Mouse (Mus musculus) lung, embryonic 15.5 days (tissue): ENCODE data around the gene Slc4a3. TPM values are rescaled to one million over a fixed set of nuclear protein-coding genes. Genes with fewer than 3 reads are reported as not detected.

ENCODE experiments used
- ATAC-seq: fragments of 200-750 bp; cut with Nextera tagmentation; 2 replicates; pipeline ENCODE4 v1.8.0; 2017; ENCODE audit warnings: moderate number of reproducible peaks, borderline replicate concordance; ENCODE audit not compliant: low FRiP score, low TSS enrichment; ENCODE audit errors: extremely low read depth
- H3K27ac ChIP-seq: fragments of 300-500 bp; sonication (generic); 2 replicates; pipeline ENCODE4 v1.5.1; 2015; ENCODE audit warnings: moderate library complexity, mild to moderate bottlenecking, inconsistent platforms
- H3K27me3 ChIP-seq: fragments of 300-500 bp; sonication (generic); 2 replicates; pipeline ENCODE4 v1.6.1; 2015; ENCODE audit warnings: inconsistent platforms
- H3K36me3 ChIP-seq: fragments of 300-500 bp; sonication (generic); 2 replicates; pipeline ENCODE4 v1.6.1; 2015; ENCODE audit warnings: inconsistent platforms
- H3K4me1 ChIP-seq: fragments of 300-500 bp; sonication (generic); 2 replicates; pipeline ENCODE4 v1.6.1; 2015; ENCODE audit warnings: inconsistent platforms
- H3K4me2 ChIP-seq: fragments of 300-500 bp; sonication (generic); 2 replicates; pipeline ENCODE4 v1.6.1; 2015; ENCODE audit warnings: inconsistent platforms, mild to moderate bottlenecking, moderate library complexity
- H3K4me3 ChIP-seq: fragments of 300-500 bp; sonication (generic); 2 replicates; pipeline ENCODE4 v1.5.1; 2015; ENCODE audit warnings: mild to moderate bottlenecking, inconsistent platforms
- H3K9ac ChIP-seq: fragments of 300-500 bp; sonication (generic); 2 replicates; pipeline ENCODE4 v1.6.1; 2015; ENCODE audit warnings: inconsistent platforms
- H3K9me3 ChIP-seq: fragments of 300-500 bp; sonication (generic); 2 replicates; pipeline ENCODE4 v1.6.1; 2016; ENCODE audit warnings: inconsistent platforms
- WGBS: fragments of 180-500 bp; shearing (Covaris S2); methylation state at CpG from one replicate; pipeline ENCODE4 v1.1.7; 2015; 5-methylcytosine and 5-hydroxymethylcytosine counted together
- polyA plus RNA-seq: library from polyadenylated mRNA; unstranded; fragments of >200 nt; fragmentation: Nextera tagmentation; extraction: Ambion mirVana; gene quantifications from 2 replicates; pipeline ENCODE4 v1.2.1, GENCODE M21; 2015

Slc4a3 gene
- polyA plus RNA-seq, result 11.3 and 13.2 TPM in 2 replicates

- peak within 1 kb of the TSS; percentile 73 for H3K4me3 ChIP-seq
- peak; percentile 82 for ATAC-seq
- H3K9me3 ChIP-seq, result no peaks in the 10 kb centered on the region
- H3K36me3 ChIP-seq, result no peaks in the 10 kb centered on the region
- peaks cover 5% of the 10 kb centered on the region; the same call in 1 of the 2 replicates for H3K27me3 ChIP-seq
- peak within 1 kb of the TSS; percentile 65 for H3K27ac ChIP-seq
- peaks cover 11% of the 10 kb centered on the region for H3K4me1 ChIP-seq
- 2% methylated on average over 54 of the region's 64 CpGs for WGBS
- H3K9ac ChIP-seq, result peak within 1 kb of the TSS; percentile 78
- peak within 1 kb of the TSS; percentile 83 for H3K4me2 ChIP-seq
These were observed at the start of gene Slc4a3 for GRCm38 (mm10) chr1:75545965-75546956. Gene Slc4a3, plus strand, starts transcription at chr1:75546266.

- Histone ChIP-seq H3K4me1 (peaks cover 7% of the 10 kb centered on the region), H3K9me3 (no peaks in the 10 kb centered on the region), H3K4me3 (no peak overlapping the region), H3K9ac (no peak overlapping the region), H3K36me3 (peaks cover 78% of the 10 kb centered on the region), H3K4me2 (no peak overlapping the region), H3K27ac (no peak overlapping the region), H3K27me3 (no peaks in the 10 kb centered on the region)
- 77% methylated on average over 4 of the region's 4 CpGs for WGBS
- no peak for ATAC-seq
These were observed 47.2 kb upstream of the Slc4a3 start for GRCm38 (mm10) chr1:75498897-75499296.

- Histone ChIP-seq H3K4me3 (no peak overlapping the region), H3K9me3 (no peaks in the 10 kb centered on the region), H3K4me1 (peaks cover 12% of the 10 kb centered on the region), H3K9ac (no peak overlapping the region), H3K4me2 (no peak overlapping the region), H3K27me3 (no peaks in the 10 kb centered on the region), H3K36me3 (peaks cover 81% of the 10 kb centered on the region), H3K27ac (no peak overlapping the region)
- no peak for ATAC-seq
- WGBS, result 73% methylated on average over 7 of the region's 7 CpGs
These were observed 46.6 kb upstream of the Slc4a3 start for GRCm38 (mm10) chr1:75499441-75499840.

- WGBS, result 93% methylated on average over 9 of the region's 9 CpGs
- Histone ChIP-seq H3K36me3 (peaks cover 67% of the 10 kb centered on the region), H3K9me3 (no peaks in the 10 kb centered on the region), H3K27me3 (no peaks in the 10 kb centered on the region), H3K4me1 (peaks cover 25% of the 10 kb centered on the region), H3K4me2 (no peak overlapping the region), H3K27ac (no peak overlapping the region), H3K4me3 (no peak overlapping the region), H3K9ac (no peak overlapping the region)
- no peak for ATAC-seq
These were observed 44.2 kb upstream of the Slc4a3 start for GRCm38 (mm10) chr1:75501905-75502304.

- Histone ChIP-seq H3K9ac (no peak overlapping the region), H3K4me3 (no peak overlapping the region), H3K27ac (no peak overlapping the region), H3K4me2 (peak overlapping the region; percentile 79), H3K27me3 (no peaks in the 10 kb centered on the region), H3K9me3 (no peaks in the 10 kb centered on the region), H3K36me3 (peaks cover 56% of the 10 kb centered on the region), H3K4me1 (peaks cover 31% of the 10 kb centered on the region)
- ATAC-seq, result no peak
- WGBS, result 85% methylated on average over 25 of the region's 25 CpGs
These were observed 43.0 kb upstream of the Slc4a3 start for GRCm38 (mm10) chr1:75502945-75503650.

- no peaks in the 10 kb centered on the region for H3K27me3 ChIP-seq
- WGBS, result 71% methylated on average over 23 of the region's 23 CpGs
- H3K27ac ChIP-seq, result no peak overlapping the region
- H3K9me3 ChIP-seq, result no peaks in the 10 kb centered on the region
- H3K4me3 ChIP-seq, result peak overlapping the region; percentile 7; the same call in 1 of the 2 replicates
- no peak for ATAC-seq
- peaks cover 31% of the 10 kb centered on the region for H3K4me1 ChIP-seq
- peaks cover 51% of the 10 kb centered on the region for H3K36me3 ChIP-seq
- H3K4me2 ChIP-seq, result peak overlapping the region; percentile 79
- no peak overlapping the region for H3K9ac ChIP-seq
These were observed 42.5 kb upstream of the Slc4a3 start for GRCm38 (mm10) chr1:75503651-75503980.

- Histone ChIP-seq H3K4me1 (peaks cover 31% of the 10 kb centered on the region), H3K4me3 (peak overlapping the region; percentile 79), H3K4me2 (peak overlapping the region; percentile 79), H3K36me3 (peaks cover 42% of the 10 kb centered on the region), H3K27me3 (no peaks in the 10 kb centered on the region), H3K27ac (peak overlapping the region; percentile 98), H3K9ac (peak overlapping the region; percentile 99), H3K9me3 (no peaks in the 10 kb centered on the region)
- no peak for ATAC-seq
- 43% methylated on average over 9 of the region's 9 CpGs for WGBS
These were observed 41.6 kb upstream of the Slc4a3 start for GRCm38 (mm10) chr1:75504256-75505045.

GRCm38 (mm10) chr1:75505159-75505955, 40.7 kb upstream of the Slc4a3 start:
- under 1% methylated on average over 84 of the region's 84 CpGs for WGBS
- Histone ChIP-seq H3K27ac (peak overlapping the region; percentile 98), H3K9ac (peak overlapping the region; percentile 99), H3K4me2 (peak overlapping the region; percentile 79), H3K4me3 (peak overlapping the region; percentile 79), H3K27me3 (no peaks in the 10 kb centered on the region), H3K4me1 (peaks cover 34% of the 10 kb centered on the region), H3K36me3 (peaks cover 33% of the 10 kb centered on the region), H3K9me3 (no peaks in the 10 kb centered on the region)
- ATAC-seq, result peak; percentile 43

GRCm38 (mm10) chr1:75505956-75506831, 39.9 kb upstream of the Slc4a3 start, which contains the start of gene Obsl1:
Gene Obsl1, minus strand, starts transcription at chr1:75506452.
- peak within 1 kb of the TSS; percentile 79 for H3K4me3 ChIP-seq
- peak within 1 kb of the TSS; percentile 99 for H3K9ac ChIP-seq
- H3K4me2 ChIP-seq, result peak within 1 kb of the TSS; percentile 79
- ATAC-seq, result peak; percentile 94
- under 1% methylated on average over 63 of the region's 65 CpGs for WGBS
- peaks cover 39% of the 10 kb centered on the region for H3K4me1 ChIP-seq
- peaks cover 25% of the 10 kb centered on the region for H3K36me3 ChIP-seq
- no peaks in the 10 kb centered on the region for H3K27me3 ChIP-seq
- no peaks in the 10 kb centered on the region for H3K9me3 ChIP-seq
- H3K27ac ChIP-seq, result peak within 1 kb of the TSS; percentile 98

- ATAC-seq, result no peak
- Histone ChIP-seq H3K9ac (peak within 1 kb of the TSS; percentile 99), H3K36me3 (peaks cover 17% of the 10 kb centered on the region), H3K27ac (peak within 1 kb of the TSS; percentile 98), H3K4me2 (peak within 1 kb of the TSS; percentile 79), H3K27me3 (no peaks in the 10 kb centered on the region), H3K4me1 (peaks cover 48% of the 10 kb centered on the region), H3K9me3 (no peaks in the 10 kb centered on the region), H3K4me3 (peak within 1 kb of the TSS; percentile 79)
- WGBS, result 47% methylated on average over 10 of the region's 10 CpGs
These were observed 39.1 kb upstream of the Slc4a3 start, which contains the start of gene Inha for GRCm38 (mm10) chr1:75507006-75507405. Gene Inha, plus strand, starts transcription at chr1:75507077.
